Mouse (Mus musculus) lung, postnatal 0 days (tissue): ENCODE data around the gene Orc2. TPM values are rescaled to one million over a fixed set of nuclear protein-coding genes. Genes with fewer than 3 reads are reported as not detected.

Source experiments
- ATAC-seq: fragments of 200-750 bp; cut with Nextera tagmentation; 2 replicates; pipeline ENCODE4 v1.8.0; 2017; ENCODE audit warnings: moderate library complexity
- DNase-seq: peaks from one replicate; pipeline ENCODE4 v3.0.0-alpha.2; 2016; ENCODE audit warnings: low spot score
- H3K27ac ChIP-seq: fragments of 300-500 bp; sonication (generic); 2 replicates; pipeline ENCODE4 v1.5.1; 2014; ENCODE audit warnings: antibody characterized with exemption, mild to moderate bottlenecking, low read length, mixed read lengths
- H3K27me3 ChIP-seq: fragments of 300-500 bp; sonication (generic); replicated peaks from 2 replicates; pipeline ENCODE4 v1.6.1; 2014; ENCODE audit warnings: low read length, mixed read lengths; ENCODE audit not compliant: insufficient read depth
- H3K36me3 ChIP-seq: fragments of 300-500 bp; sonication (generic); 2 replicates; pipeline ENCODE4 v1.6.1; 2014; ENCODE audit warnings: low read length, mixed read lengths; ENCODE audit not compliant: insufficient read depth
- H3K4me1 ChIP-seq: fragments of 300-500 bp; sonication (generic); 2 replicates; pipeline ENCODE4 v1.6.1; 2014; ENCODE audit warnings: antibody characterized with exemption, low read depth, low read length, mixed read lengths; ENCODE audit not compliant: insufficient read depth
- H3K4me2 ChIP-seq: fragments of 300-500 bp; sonication (generic); replicated peaks from 2 replicates; pipeline ENCODE4 v1.6.1; 2014; ENCODE audit warnings: low read depth, mild to moderate bottlenecking, low read length, moderate library complexity, mixed read lengths
- H3K4me3 ChIP-seq: fragments of 300-500 bp; sonication (generic); 2 replicates; pipeline ENCODE4 v1.5.1; 2014; ENCODE audit warnings: low read depth, low read length
- H3K9ac ChIP-seq: fragments of 300-500 bp; sonication (generic); replicated peaks from 2 replicates; pipeline ENCODE4 v1.6.1; 2014; ENCODE audit warnings: low read depth, mild to moderate bottlenecking
- H3K9me3 ChIP-seq: fragments of 300-500 bp; sonication (generic); 2 replicates; pipeline ENCODE4 v1.6.1; 2016; ENCODE audit warnings: low read length, mixed read lengths
- CTCF ChIP-seq: IDR thresholded peaks from 2 replicates; pipeline ENCODE4 v1.5.1; 2016; ENCODE audit warnings: antibody characterized with exemption, mild to moderate bottlenecking
- EP300 ChIP-seq: IDR thresholded peaks from 2 replicates; pipeline ENCODE4 v1.6.1; 2016; ENCODE audit warnings: antibody characterized with exemption, mild to moderate bottlenecking, control low read depth
- WGBS: fragments of 180-500 bp; shearing (Covaris S2); extraction: QIAGEN DNeasy Blood & Tissue Kit; methylation state at CpG from one replicate; pipeline ENCODE4 v1.1.7; 2014; 5-methylcytosine and 5-hydroxymethylcytosine counted together
- polyA plus RNA-seq: library from polyadenylated mRNA; unstranded; fragments of >200 nt; fragmentation: Nextera tagmentation; extraction: Ambion mirVana; gene quantifications from 2 replicates; pipeline ENCODE4 v1.2.1, GENCODE M21; 2015

Orc2 gene
- polyA plus RNA-seq, 1 experiment from 2014 or later: 12.4 TPM

GRCm38 (mm10) chr1:58497678-58498077 is 7.2 kb downstream of the Orc2 start:
- ATAC-seq: no peak

GRCm38 (mm10) chr1:58495603-58496002 is 9.3 kb downstream of the Orc2 start:
- Histone ChIP-seq H3K27me3 (no peaks in the 10 kb centered on the region), H3K9me3 (no peaks in the 10 kb centered on the region), H3K9ac (no peak overlapping the region), H3K4me3 (no peak overlapping the region), H3K36me3 (peaks cover 21% of the 10 kb centered on the region), H3K4me1 (no peaks in the 10 kb centered on the region), H3K27ac (no peak overlapping the region), H3K4me2 (no peak overlapping the region)
- 97% methylated on average over 6 of the region's 6 CpGs for WGBS
- TF ChIP-seq EP300 (no peak), CTCF (no peak)
- ATAC-seq: no peak
- DNase-seq: no peak

More at GRCm38 (mm10) chr1:58497678-58498077, 7.2 kb downstream of the Orc2 start:
- Histone ChIP-seq H3K4me2 (no peak overlapping the region), H3K4me1 (no peaks in the 10 kb centered on the region), H3K36me3 (peaks cover 18% of the 10 kb centered on the region), H3K27ac (no peak overlapping the region), H3K9me3 (no peaks in the 10 kb centered on the region), H3K27me3 (no peaks in the 10 kb centered on the region), H3K9ac (no peak overlapping the region), H3K4me3 (no peak overlapping the region)
- no peak for DNase-seq
- TF ChIP-seq EP300 (no peak), CTCF (no peak)
- 94% methylated on average over 4 of the region's 4 CpGs for WGBS

- Histone ChIP-seq H3K9me3 (no peaks in the 10 kb centered on the region), H3K27ac (no peak overlapping the region), H3K4me3 (no peak overlapping the region), H3K27me3 (no peaks in the 10 kb centered on the region), H3K36me3 (peaks cover 8% of the 10 kb centered on the region; the same call in 1 of the 2 replicates), H3K4me2 (no peak overlapping the region), H3K4me1 (no peaks in the 10 kb centered on the region), H3K9ac (no peak overlapping the region)
- ATAC-seq (no peak), DNase-seq (no peak)
- 88% methylated on average over 4 of the region's 4 CpGs for WGBS
- TF ChIP-seq EP300 (no peak), CTCF (no peak)
Measured at GRCm38 (mm10) chr1:58482647-58483046, 22.3 kb downstream of the Orc2 start.

GRCm38 (mm10) chr1:58475662-58476061 is 29.2 kb downstream of the Orc2 start:
- no peak overlapping the region for H3K27ac ChIP-seq
- no peaks in the 10 kb centered on the region for H3K27me3 ChIP-seq
- H3K36me3 ChIP-seq: peaks cover 15% of the 10 kb centered on the region; the same call in 1 of the 2 replicates
- no peak overlapping the region for H3K4me3 ChIP-seq
- H3K9me3 ChIP-seq: no peaks in the 10 kb centered on the region
- H3K9ac ChIP-seq: no peak overlapping the region
- DNase-seq (no peak), ATAC-seq (no peak)
- no peak overlapping the region for H3K4me2 ChIP-seq
- 91% methylated on average over 8 of the region's 8 CpGs for WGBS
- no peak for TF ChIP-seq CTCF
- TF ChIP-seq EP300: no peak
- no peaks in the 10 kb centered on the region for H3K4me1 ChIP-seq

GRCm38 (mm10) chr1:58465561-58465960 is 39.3 kb downstream of the Orc2 start:
- WGBS: 88% methylated on average over 4 of the region's 4 CpGs
- Histone ChIP-seq H3K4me3 (no peak overlapping the region), H3K27me3 (no peaks in the 10 kb centered on the region), H3K9ac (no peak overlapping the region), H3K9me3 (no peaks in the 10 kb centered on the region), H3K36me3 (peaks cover 19% of the 10 kb centered on the region), H3K4me1 (no peaks in the 10 kb centered on the region), H3K4me2 (no peak overlapping the region), H3K27ac (no peak overlapping the region)
- DNase-seq: no peak
- TF ChIP-seq EP300: no peak
- TF ChIP-seq CTCF: no peak
- no peak for ATAC-seq

- no peaks in the 10 kb centered on the region for H3K9me3 ChIP-seq
- peaks cover 19% of the 10 kb centered on the region for H3K36me3 ChIP-seq
- no peak overlapping the region for H3K9ac ChIP-seq
- no peak overlapping the region for H3K27ac ChIP-seq
- H3K4me1 ChIP-seq: no peaks in the 10 kb centered on the region
- 88% methylated on average over 4 of the region's 4 CpGs for WGBS
- no peaks in the 10 kb centered on the region for H3K27me3 ChIP-seq
- no peak for ATAC-seq
- DNase-seq: no peak
- no peak for TF ChIP-seq EP300
- no peak for TF ChIP-seq CTCF
- H3K4me3 ChIP-seq: no peak overlapping the region
- H3K4me2 ChIP-seq: no peak overlapping the region
Measured at GRCm38 (mm10) chr1:58465042-58465441, 39.9 kb downstream of the Orc2 start.

GRCm38 (mm10) chr1:58463935-58464334 is 41.0 kb downstream of the Orc2 start:
- no peak for ATAC-seq
- 88% methylated on average over 2 of the region's 2 CpGs for WGBS
- TF ChIP-seq CTCF (no peak), EP300 (no peak)
- Histone ChIP-seq H3K4me2 (no peak overlapping the region), H3K4me1 (no peaks in the 10 kb centered on the region), H3K27me3 (no peaks in the 10 kb centered on the region), H3K9ac (no peak overlapping the region), H3K36me3 (peaks cover 16% of the 10 kb centered on the region), H3K27ac (no peak overlapping the region), H3K4me3 (no peak overlapping the region), H3K9me3 (no peaks in the 10 kb centered on the region)
- no peak for DNase-seq
